Mouse (Mus musculus): ENCODE measurements around the gene Btf3. TPM values are rescaled to one million over a fixed set of nuclear protein-coding genes. Genes with fewer than 3 reads are reported as not detected.

The Btf3 gene
- total RNA-seq, 2 experiments from 2014 or later = 361 to 381 TPM

DNA sequence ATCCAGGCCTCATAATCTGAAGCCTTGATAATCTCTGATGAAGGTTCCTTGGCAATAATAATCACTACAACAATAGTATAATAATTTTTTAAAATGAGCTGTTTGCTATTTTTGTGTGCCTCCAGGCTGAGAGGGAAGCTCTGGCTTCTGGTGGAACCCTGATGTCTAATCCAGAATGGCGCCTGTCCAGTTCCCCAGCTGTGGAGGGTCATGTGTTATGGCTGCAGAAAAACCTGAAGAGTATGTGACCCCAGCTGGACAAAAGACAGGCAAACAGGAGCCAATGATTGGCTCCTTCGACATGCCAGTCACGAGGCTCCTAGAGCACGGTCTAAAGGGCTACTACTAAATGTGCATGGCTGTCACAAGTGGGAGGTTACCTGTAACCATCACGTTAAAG, 23.7 kb upstream of the Btf3 start:
- no peak for DNase-seq

DNA sequence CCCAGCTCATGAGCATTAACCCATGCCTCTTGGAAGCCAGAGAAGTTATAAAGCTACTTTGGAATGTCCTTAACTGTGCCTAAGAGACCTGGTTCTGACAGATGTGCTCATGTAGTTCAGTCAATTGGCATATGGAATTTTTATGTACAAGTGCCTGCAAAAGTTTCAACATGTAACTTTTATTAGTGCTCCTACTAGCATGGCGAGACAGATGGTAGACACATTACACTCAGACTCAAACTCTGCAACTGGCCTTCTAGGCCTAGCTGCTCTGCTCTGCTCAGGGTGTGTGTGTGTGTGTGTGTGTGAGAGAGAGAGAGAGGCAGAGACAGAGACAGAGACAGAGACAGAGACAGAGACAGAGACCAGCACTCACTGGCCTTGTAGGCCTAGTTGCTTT, 19.4 kb upstream of the Btf3 start:
- no peak for DNase-seq

DNA sequence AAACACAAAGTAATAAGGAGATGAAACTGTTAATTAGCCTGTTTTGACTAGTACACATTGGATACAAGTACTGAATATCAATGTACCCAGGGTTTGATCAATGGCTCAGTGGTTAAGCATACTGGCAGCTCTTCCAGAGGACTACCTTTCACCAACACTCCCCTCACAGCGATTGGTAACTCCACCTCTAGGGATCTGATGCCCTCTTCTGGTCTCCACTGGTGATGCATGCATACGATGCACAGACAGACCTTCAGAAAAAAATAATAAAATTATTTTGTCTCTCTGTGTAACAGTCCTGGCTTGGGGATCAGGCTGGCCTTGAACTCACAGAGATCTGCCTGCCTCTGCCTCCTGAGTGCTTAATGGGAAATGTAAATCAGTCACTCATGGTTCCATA, 15.3 kb upstream of the Btf3 start:
- peak; percentile 45 for DNase-seq

DNA sequence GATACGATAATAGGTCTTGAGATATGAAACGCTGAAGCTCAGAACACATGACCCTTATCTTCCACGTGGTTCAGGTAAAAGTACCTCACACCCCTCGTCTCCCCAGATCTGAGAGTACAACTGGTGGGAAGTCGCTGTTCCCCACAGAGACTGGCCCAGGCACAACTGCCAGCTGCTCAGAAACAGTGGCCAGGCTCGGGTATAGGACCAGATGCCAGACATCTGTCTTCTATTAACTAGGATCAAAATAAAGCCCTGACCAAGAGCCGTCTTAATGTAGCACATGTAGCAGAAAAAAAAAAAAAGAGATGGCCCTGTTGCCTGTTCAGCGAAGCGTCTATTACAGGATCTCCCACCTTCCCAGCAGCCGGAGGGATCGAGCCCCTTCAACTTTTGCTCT, 8.2 kb upstream of the Btf3 start:
- DNase-seq = no peak

DNA sequence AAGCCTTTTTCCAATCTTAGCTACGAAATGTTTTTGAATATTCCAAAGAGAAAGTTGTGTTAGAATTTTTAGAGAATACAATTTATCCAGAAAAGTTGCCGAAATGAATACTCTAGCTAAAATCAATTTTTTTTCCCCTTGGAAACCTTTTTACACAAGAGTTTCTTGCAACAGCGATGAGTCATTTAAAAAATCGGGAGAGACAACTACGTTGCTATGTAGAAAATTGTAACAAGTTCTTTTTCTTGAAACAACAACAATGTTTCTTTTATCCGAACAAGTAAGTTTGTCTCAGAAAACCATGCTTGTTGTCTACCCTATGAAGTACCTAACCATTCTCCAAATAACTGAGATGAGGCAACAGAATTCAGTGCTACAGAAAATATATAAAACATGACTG, 1.1 kb upstream of the Btf3 start:
- DNase-seq = no peak

DNA sequence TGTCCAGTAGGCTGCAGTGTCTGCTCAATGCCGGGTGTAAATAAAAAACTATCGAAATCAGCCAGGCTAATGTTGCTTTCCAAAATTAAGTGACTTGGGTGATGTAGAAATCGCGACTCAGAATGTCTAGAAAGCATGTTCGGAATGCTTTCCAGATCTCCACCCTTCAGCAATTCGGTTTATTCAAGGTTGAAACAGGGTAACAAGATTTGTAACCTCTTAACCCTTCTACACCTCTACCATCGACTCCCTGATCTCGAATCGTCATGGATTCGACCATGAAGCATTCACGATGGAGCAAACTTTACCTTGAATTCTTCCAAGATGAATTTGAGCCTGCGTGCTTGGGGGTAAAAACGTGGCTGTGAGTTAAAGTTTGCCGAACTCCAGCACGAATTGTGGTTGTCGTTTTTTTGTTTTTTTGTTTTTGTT, 456 bp upstream of the Btf3 start:
- DNase-seq = peak; percentile 11

DNA sequence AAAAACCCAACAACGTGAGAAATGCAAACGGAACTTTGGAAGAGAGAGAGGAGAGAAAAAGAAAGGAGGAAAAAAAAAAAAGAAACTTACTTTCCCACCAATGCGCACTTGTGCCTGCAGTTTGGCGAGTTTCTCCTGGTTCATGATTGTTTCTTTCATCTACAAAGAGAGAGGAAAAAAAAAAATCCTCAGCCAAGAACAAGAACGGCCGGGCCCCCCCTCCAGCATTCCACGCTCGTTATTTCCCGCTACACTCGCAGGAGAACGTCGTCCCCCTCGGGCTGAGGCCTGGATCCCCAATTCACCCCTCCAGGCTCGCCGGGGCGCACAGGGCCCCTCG, 696 bp downstream of the Btf3 start:
- no peak for DNase-seq

DNA sequence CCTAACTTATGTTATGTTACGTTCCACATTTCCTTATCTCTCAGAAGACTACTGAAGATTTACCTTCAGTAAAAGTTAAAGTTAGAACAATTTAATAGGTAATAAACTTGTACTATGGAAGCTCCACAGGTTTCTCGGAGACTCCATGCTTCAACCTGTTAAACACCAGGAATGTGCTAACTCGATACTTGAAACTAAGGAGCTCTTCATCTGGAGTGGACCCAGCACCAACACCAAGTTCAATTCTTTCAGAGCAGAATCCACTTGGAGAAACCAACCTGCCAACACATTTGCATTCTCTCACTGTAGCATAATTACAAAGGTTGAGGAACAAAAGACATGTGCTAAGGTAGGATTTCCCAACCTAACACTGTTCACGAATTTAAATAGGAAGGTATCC, 1.7 kb downstream of the Btf3 start:
- no peak for DNase-seq

DNA sequence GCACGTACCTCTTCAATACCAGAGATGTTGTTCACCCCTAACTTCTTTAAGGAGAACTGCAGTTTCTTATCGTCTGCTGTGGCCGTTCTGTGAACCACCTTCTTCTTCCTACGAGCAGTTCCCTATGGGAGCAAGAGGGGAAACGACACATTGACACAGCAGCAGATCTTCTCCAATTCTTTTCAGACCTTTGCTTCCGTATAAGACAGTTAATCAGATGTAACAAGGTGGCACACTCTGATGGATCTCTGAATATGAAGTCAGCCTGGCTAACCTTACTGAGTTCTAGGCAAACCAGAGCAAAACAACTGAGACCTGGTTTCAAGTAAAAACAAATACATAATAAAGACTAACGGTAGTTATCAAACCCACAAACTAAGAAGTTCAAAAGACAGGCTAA, 3.2 kb downstream of the Btf3 start:
- no peak for DNase-seq

DNA sequence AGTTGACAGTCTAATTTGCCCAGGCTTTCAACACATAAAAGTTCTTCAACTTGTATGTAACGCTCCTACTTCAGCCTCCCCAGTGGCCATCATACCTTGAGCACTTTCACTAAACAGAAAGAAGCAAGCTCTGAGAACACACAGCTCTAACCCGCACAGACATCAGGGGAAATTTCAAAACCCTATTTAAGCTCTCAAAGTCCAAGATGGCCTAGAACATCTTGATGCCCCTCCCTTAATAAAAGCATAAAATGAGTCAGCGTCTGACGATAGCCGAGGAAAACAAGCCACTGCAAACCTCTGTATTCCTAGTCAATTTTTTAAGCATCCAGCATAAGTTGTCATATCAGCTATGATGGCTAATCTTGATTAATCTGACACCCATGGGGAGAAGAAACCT, 5.2 kb downstream of the Btf3 start:
- DNase-seq = no peak

DNA sequence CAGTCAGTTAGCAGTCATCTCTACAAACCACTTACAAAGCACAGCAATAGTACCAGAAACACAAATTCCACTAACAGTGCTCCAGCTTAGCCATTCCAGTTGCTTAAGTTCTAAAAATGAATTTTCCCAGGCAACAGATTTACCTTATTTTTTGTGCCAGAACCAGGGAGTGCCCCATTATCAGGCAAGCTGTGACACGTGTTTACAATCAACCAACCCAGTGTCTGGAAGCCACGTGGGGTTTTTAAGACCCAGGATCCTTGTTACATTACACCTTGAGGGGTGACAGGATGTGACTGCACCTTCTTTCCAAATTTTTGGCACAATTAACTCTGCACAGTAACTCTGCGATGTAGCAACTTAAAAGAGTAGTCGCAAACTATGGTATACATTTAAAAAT, 8.1 kb downstream of the Btf3 start:
- no peak for DNase-seq

DNA sequence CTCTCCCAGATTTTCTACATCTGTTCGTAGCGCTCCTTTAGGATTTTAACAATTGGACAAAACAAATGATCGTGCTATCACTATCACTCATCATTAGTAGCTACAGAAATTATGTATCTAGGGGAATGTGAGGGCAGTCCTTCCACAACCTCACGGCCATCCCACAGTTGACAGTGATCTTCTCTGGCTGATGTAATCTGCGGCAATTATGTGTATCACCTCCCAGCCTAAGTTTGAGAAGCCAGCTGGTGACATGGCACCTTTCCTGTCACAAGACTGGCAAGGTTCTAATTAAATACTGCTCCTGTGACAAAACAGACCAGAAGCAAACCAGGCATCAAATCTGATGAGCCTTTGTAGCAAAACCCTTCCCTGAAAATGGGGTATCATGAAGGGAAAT, 8.8 kb downstream of the Btf3 start:
- no peak for DNase-seq

DNA sequence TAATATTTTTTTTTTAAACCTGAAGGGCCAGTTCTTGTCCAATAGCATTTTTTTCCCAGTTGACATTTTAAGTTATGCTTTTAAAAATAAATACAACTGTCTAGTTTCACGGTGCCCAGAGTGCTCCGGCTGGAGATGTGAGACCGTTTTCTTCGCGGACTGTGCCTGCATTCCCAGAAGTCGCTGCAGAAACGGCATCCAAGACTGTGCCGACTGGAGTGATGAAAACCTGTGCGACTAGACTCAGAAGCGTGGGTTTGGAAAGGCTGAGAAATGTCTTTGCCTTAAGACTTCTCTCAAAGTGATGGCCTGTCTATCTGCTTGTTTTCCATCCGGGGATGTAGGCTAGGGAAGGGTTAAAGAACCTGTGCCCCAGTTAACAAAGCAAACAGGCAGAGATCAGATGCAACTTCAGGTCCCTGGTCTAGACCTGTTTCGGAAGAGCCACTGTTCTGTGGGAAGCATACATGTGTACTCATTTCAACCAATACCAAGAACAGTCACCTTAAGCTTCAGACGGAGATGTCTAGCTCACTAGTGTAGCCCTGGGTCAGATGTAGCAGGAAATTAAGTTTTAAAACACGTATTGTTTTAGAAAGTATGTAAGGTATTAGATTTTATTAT, 9.8 kb downstream of the Btf3 start:
- no peak for DNase-seq

DNA sequence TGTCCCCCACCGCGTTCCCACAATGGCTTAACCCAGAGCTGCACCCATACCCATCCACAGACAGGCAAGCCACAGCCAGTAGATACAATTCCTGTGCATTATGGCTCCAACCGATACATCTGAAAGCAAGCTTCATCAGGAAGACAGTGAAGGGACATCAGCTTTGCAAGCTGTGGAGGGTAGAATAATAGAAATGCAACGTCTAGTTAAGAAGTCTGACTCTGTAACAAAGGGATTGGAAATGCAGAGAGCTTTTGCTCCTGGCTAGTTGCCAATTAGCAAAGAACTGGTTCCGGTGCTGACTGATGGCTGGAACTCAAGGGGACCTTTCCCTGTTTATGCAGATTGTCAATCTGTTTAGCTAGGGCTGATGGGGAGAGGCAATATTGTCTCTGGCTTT, 10.4 kb downstream of the Btf3 start:
- DNase-seq = no peak

DNA sequence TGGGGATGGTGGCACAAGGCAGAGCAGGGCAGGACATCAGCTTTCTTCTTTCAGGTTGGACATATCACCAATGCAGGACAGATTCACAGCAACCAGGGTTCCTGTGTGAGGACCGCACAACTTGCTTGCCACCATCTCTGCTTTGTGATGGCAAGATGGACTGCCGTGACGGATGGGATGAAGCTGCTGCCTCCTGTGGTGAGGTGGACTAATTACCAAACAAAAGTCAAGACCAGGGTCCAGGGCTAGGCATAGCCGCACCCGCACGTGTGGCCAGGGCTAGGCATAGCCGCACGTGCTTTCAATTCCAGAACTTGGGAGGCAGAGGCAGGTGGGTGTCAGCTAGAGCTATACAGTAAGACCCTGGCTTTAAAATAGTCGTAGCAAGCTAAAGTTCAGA, 11.5 kb downstream of the Btf3 start:
- DNase-seq = no peak

DNA sequence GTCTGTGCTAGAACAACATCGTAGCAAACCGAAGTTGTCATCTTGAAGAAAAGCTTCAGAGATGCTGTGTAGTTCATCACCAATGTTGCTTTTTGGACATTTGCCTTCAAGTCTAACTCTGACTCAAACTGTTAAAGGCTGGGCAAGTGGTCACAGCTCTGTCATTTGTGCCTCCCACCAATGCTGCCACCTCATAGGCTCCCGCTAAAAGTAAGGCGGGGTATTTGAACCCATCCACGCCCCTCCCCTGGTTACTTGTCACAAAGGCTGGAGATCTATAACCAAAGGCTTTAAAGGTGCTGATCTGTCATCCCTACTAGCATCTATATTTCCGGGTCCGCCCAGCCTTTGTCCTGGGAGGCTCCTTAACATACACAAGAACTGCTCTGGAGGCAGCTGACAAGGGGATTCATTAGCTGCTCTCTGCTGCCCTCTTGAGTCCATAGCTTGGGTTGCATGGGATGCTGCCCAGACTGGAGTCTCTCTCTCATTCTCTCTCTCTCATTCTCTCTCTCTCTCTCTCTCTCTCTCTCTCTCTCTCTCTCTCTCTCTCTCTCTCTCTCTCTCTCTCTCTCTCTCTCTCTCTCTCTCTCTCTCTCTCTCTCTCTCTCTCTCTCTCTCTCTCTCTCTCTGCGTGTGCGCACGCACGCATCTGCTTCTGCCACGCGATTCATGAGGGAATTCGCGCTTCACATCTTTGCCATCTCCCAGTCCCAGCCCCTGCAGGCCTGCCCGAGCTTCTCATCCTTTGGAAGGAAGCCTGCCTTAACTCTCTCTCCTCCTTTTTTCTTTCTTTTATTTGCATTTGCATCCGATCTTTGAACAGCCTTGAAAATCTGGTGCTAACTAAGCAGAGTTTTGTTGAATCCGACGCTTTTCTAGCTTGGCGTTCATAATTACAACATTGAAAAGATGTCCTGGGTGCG, 17.7 kb downstream of the Btf3 start:
- DNase-seq = peak; percentile 85

DNA sequence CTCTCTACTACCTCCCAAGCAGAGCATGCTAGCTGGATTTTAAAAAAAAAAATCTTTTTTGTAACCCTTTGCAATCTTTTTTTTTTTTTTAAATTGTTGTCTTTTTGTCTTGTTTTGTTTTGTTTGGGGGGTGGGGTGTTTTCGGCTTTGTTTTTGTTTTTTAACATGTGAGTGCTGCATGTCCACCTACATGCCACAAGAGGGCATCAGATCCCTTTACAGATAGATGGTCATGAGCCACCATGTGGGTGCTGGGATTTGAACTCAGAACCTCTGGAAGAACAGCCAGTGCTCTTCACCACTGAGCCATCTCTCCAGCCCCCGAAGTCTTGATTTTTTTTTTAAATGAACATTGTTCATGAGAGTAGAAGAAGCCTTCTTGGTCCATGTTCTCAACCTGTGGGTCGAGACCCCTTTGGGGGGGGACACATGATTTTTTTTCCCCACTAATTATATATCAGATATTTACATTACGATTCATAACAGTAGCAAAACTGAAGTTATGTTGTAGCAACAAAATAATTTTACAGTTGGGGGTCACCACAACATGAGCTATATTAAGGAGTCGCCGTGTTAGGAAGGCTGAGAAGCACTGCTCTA, 18.8 kb downstream of the Btf3 start:
- DNase-seq = no peak

DNA sequence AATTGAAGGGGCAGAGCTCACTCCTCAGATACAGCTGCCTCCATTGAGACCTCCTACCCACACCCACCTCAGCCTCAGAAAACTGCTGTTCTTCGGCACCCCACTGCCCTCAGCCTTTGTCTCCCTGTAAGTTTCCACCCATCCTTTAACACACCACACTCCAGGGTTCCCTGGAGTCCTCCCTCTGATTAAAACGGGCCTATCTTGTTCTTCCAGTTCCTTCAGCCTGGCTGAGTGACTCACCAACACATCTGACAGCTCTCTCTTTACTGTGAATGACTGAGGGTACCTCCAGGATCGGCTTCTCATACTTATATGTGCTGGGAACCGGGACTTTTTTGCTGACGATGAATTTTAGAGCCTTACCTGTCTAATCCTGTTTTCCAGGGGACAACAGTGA, 20.7 kb downstream of the Btf3 start:
- DNase-seq = no peak

DNA sequence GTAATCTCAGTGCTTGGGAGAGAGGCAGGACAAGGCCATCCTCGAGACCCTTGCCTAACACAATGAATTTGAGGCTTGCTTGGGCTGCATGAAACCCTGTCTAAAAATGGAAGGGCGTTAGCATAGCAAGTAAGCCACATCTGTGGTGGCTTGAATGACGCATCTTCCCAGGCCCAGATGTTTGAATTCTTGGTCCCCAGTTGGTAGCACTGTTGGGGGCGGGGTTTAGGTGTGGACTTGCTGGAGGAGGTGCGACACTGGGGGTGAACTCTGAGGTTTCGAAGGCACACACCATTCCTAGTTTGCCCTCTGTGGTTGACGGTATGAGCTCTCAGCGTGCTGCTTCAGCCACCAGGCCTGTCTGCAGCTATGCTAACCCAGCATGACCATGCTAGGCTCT, 25.1 kb downstream of the Btf3 start:
- no peak for DNase-seq

DNA sequence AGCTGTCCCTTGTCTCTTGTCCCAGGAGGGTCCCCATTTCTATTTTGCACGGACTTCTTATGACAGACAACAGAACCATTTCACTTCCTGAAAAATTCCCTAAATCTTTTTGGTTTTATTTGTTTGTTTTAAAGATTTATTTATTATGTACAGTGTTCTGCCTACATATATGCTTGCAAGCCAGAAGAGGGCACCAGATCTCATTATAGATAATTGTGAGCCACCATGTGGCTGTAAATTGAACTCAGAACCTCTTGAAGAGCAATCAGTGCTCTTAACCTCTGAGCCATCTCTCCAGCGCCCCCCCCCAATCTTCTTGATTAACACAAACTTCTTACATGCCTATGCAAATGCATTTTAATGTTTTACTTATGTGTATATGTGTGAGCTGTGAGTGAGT, 26.1 kb downstream of the Btf3 start:
- no peak for DNase-seq

DNA sequence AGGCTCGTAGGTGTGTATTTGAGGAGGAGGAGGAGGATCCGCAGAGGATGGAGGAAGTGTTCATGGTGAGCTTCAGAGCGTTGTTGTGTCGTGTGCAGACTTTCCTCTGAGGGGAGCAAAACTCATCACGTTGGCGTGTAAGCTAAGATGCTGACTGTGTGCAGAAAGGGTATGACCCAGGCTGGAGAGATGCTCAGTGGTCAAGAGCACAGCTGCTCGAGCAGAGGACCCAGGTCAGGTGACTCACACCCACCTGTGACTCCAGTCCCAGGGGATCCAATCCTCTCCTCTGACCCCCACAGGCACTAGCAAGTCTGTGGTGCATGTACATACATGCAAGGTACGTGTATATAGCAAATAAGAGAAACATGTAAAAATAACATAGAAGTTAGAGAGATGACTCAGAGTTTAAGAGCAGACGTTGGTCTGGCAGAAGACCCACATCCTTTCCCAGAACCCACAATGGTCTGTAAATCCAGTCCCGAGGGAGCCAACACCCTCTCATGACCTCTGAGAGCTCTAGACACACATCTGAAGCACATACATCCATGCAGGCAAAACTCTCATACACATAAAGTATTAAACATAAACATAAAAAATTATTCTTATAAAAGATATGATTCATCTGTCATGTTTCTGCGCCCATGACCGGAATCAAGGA, 35.7 kb downstream of the Btf3 start:
- DNase-seq = no peak

DNA sequence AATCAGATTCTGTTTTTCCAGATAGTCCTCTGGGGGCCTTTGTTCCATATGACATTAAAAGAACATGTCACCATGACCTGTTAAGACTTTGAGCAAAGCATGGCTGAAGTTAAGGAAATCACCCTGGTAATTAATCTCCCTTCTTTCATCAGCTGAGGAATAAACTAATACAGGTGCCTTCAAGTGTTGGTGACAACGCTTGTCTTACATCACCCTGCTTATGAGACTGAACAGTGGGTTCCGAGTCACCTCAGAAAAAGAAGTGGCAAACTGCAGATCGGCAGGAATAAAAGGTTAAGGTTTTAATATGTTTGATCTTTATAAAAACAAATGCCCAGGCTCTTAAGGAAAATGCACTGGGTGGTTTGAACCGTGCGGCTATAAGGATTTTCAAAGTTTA, 37.1 kb downstream of the Btf3 start, which contains the start of gene Gm21976:
Gene Gm21976, plus strand, starts transcription at position 202 of the 400 bp plus-strand sequence.
- DNase-seq = no peak

DNA sequence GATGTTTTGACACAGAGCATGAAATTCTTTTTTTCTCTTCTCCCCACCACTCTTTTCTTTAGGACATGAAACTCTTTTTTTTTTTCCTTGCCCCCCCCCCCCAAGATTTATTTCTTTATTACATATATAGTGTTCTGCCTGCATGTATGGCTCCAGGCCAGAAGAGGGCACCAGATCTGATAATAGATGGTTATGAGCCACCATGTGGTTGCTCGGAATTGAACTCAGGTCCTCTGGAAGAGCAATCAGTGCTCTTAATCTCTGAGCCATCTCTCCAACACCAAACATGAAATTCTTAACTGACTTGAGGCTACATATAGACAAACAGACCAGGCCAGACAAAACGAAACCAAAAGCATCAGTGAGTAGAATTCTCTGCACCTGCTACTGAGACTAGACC, 39.3 kb downstream of the Btf3 start:
- no peak for DNase-seq
